Mouse (Mus musculus) MEL (cell line): ENCODE measurements around the gene Lrrc23. TPM values are rescaled to one million over a fixed set of nuclear protein-coding genes. Genes with fewer than 3 reads are reported as not detected.

Experiments used
- DNase-seq: peaks from one replicate; pipeline ENCODE4 v3.0.0; 2011; ENCODE audit warnings: low read depth, low spot score
- H3K27ac ChIP-seq: 2 replicates; pipeline ENCODE4 v1.5.1; 2012; ENCODE audit warnings: low read depth, mild to moderate bottlenecking, control low read depth, low read length, moderate library complexity; ENCODE audit not compliant: control insufficient read depth
- H3K27me3 ChIP-seq, 2 experiments: fragments of 150-350 bp in 1 of 2; sonication (generic) in 1 of 2; 2 replicates each; pipeline ENCODE4 v1.6.1; 2012; ENCODE audit warnings: low read length in 2 of 2, mild to moderate bottlenecking in 2 of 2, improper control_type of control experiment in 1 of 2, moderate library complexity in 1 of 2; ENCODE audit not compliant: insufficient read depth in 2 of 2, control insufficient read depth in 1 of 2
- H3K36me3 ChIP-seq, 2 experiments: 2 replicates each; pipeline ENCODE4 v1.6.1; 2012 to 2014; ENCODE audit warnings: low read length in 2 of 2, improper control_type of control experiment in 1 of 2, inconsistent platforms in 1 of 2, mild to moderate bottlenecking in 1 of 2; ENCODE audit not compliant: insufficient read depth in 2 of 2, control insufficient read depth in 1 of 2
- H3K4me1 ChIP-seq, 2 experiments: fragments of 150-350 bp in 1 of 2; sonication (generic) in 1 of 2; 2 replicates each; pipeline ENCODE4 v1.6.1; 2012; ENCODE audit warnings: low read length in 2 of 2, improper control_type of control experiment in 1 of 2, mild to moderate bottlenecking in 1 of 2; ENCODE audit not compliant: insufficient read depth in 2 of 2, control insufficient read depth in 1 of 2
- H3K4me3 ChIP-seq, 2 experiments: fragments of 150-350 bp in 1 of 2; sonication (generic) in 1 of 2; 2 replicates each; pipeline ENCODE4 v1.5.1; 2012; ENCODE audit warnings: low read depth in 2 of 2, low read length in 2 of 2, mild to moderate bottlenecking in 2 of 2, moderate library complexity in 2 of 2, control low read depth in 1 of 2, improper control_type of control experiment in 1 of 2; ENCODE audit not compliant: control insufficient read depth in 1 of 2, insufficient read depth in 1 of 2
- H3K79me2 ChIP-seq: 2 replicates; pipeline ENCODE4 v1.6.1; 2012; ENCODE audit warnings: mild to moderate bottlenecking, low read length, moderate library complexity; ENCODE audit not compliant: control insufficient read depth, poor library complexity, insufficient read depth
- H3K9ac ChIP-seq: 2 replicates; pipeline ENCODE4 v1.6.1; 2012; ENCODE audit warnings: low read depth, mild to moderate bottlenecking, control low read depth, low read length, moderate library complexity; ENCODE audit not compliant: control insufficient read depth, poor library complexity, severe bottlenecking
- H3K9me3 ChIP-seq: fragments of 150-350 bp; sonication (generic); replicated peaks from 2 replicates; pipeline ENCODE4 v1.6.1; 2012; ENCODE audit warnings: mild to moderate bottlenecking, low read length, improper control_type of control experiment, moderate library complexity; ENCODE audit not compliant: insufficient read depth
- CHD2 ChIP-seq: IDR thresholded peaks from 2 replicates; pipeline ENCODE4 v1.6.1; 2011; ENCODE audit warnings: low read length, improper control_type of control experiment
- CTCF ChIP-seq, 3 experiments: IDR thresholded peaks in 2 of 3; conservative IDR thresholded peaks in 1 of 3; 2 replicates each; pipeline ENCODE4 v1.5.1; 2011 to 2012; ENCODE audit warnings: low read length in 3 of 3, low read depth in 2 of 3, mild to moderate bottlenecking in 2 of 3, improper control_type of control experiment in 1 of 3, inconsistent platforms in 1 of 3, mixed read lengths in 1 of 3, moderate library complexity in 1 of 3; ENCODE audit not compliant: control insufficient read depth in 1 of 3, insufficient read depth in 1 of 3, poor library complexity in 1 of 3, severe bottlenecking in 1 of 3
- ETS1 ChIP-seq: IDR thresholded peaks from 2 replicates; pipeline ENCODE4 v1.6.1; 2012; ENCODE audit warnings: low read depth, mild to moderate bottlenecking, inconsistent platforms, low read length, improper control_type of control experiment, moderate library complexity
- GATA1 ChIP-seq: IDR thresholded peaks from 2 replicates; pipeline ENCODE4 v1.6.1; 2011; ENCODE audit warnings: low read depth, low read length, improper control_type of control experiment
- HCFC1 ChIP-seq: IDR thresholded peaks from 2 replicates; pipeline ENCODE4 v1.6.1; 2012; ENCODE audit warnings: low read depth, mild to moderate bottlenecking, inconsistent platforms, low read length, improper control_type of control experiment, moderate library complexity
- JUND ChIP-seq: IDR thresholded peaks from 2 replicates; pipeline ENCODE4 v1.6.1; 2011; ENCODE audit warnings: low read depth, mild to moderate bottlenecking, improper control_type of control experiment, low read length
- KAT2A ChIP-seq: conservative IDR thresholded peaks from 2 replicates; pipeline ENCODE4 v1.6.1; 2012; ENCODE audit warnings: low read depth, low read length, improper control_type of control experiment, inconsistent platforms
- MAFK ChIP-seq: IDR thresholded peaks from 2 replicates; pipeline ENCODE4 v1.6.1; 2011; ENCODE audit warnings: low read depth, mild to moderate bottlenecking, low read length, improper control_type of control experiment, borderline replicate concordance
- MAX ChIP-seq: IDR thresholded peaks from 2 replicates; pipeline ENCODE4 v1.6.1; 2011; ENCODE audit warnings: low read length, improper control_type of control experiment
- MAZ ChIP-seq: IDR thresholded peaks from 2 replicates; pipeline ENCODE4 v1.6.1; 2012; ENCODE audit warnings: low read depth, mild to moderate bottlenecking, inconsistent platforms, low read length, improper control_type of control experiment
- MEF2A ChIP-seq: IDR thresholded peaks from 2 replicates; pipeline ENCODE4 v1.6.1; 2014; ENCODE audit warnings: low read depth, mild to moderate bottlenecking, inconsistent platforms, low read length, improper control_type of control experiment; ENCODE audit not compliant: poor library complexity, insufficient replicate concordance, severe bottlenecking; ENCODE audit errors: extremely low read depth
- MXI1 ChIP-seq: IDR thresholded peaks from 2 replicates; pipeline ENCODE4 v1.6.1; 2011; ENCODE audit warnings: mild to moderate bottlenecking, low read depth, low read length, improper control_type of control experiment
- MYB ChIP-seq: IDR thresholded peaks from 2 replicates; pipeline ENCODE4 v1.6.1; 2011; ENCODE audit warnings: mild to moderate bottlenecking, low read depth, low read length, improper control_type of control experiment
- MYC ChIP-seq: IDR thresholded peaks from 2 replicates; pipeline ENCODE4 v1.6.1; 2011; ENCODE audit warnings: low read depth, mild to moderate bottlenecking, low read length, improper control_type of control experiment, moderate library complexity
- NELFE ChIP-seq: IDR thresholded peaks from 2 replicates; pipeline ENCODE4 v1.6.1; 2011; ENCODE audit warnings: low read depth, low read length, improper control_type of control experiment
- NRF1 ChIP-seq: IDR thresholded peaks from 2 replicates; pipeline ENCODE4 v1.6.1; 2014; ENCODE audit warnings: low read depth, mild to moderate bottlenecking, inconsistent platforms, low read length, improper control_type of control experiment, moderate library complexity; ENCODE audit not compliant: poor library complexity, insufficient read depth, severe bottlenecking
- RAD21 ChIP-seq: IDR thresholded peaks from 2 replicates; pipeline ENCODE4 v1.6.1; 2011; ENCODE audit warnings: mild to moderate bottlenecking, low read depth, low read length, improper control_type of control experiment
- RCOR1 ChIP-seq: IDR thresholded peaks from 2 replicates; pipeline ENCODE4 v1.6.1; 2012; ENCODE audit warnings: low read depth, mild to moderate bottlenecking, inconsistent platforms, low read length, improper control_type of control experiment
- SIN3A ChIP-seq: IDR thresholded peaks from 2 replicates; pipeline ENCODE4 v1.6.1; 2012; ENCODE audit warnings: low read length, improper control_type of control experiment, inconsistent platforms
- SMC3 ChIP-seq: IDR thresholded peaks from 2 replicates; pipeline ENCODE4 v1.6.1; 2011; ENCODE audit warnings: low read depth, low read length, improper control_type of control experiment
- TAL1 ChIP-seq: IDR thresholded peaks from 2 replicates; pipeline ENCODE4 v1.6.1; 2012; ENCODE audit warnings: mild to moderate bottlenecking, inconsistent platforms, low read length, moderate library complexity, mixed read lengths
- TBP ChIP-seq: IDR thresholded peaks from 2 replicates; pipeline ENCODE4 v1.8.0; 2011; ENCODE audit warnings: low read depth, low read length, improper control_type of control experiment
- TCF12 ChIP-seq: IDR thresholded peaks from 2 replicates; pipeline ENCODE4 v1.6.1; 2014; ENCODE audit warnings: low read depth, mild to moderate bottlenecking, inconsistent platforms, low read length, improper control_type of control experiment, moderate library complexity
- UBTF ChIP-seq: IDR thresholded peaks from 2 replicates; pipeline ENCODE4 v1.6.1; 2012; ENCODE audit warnings: low read depth, mild to moderate bottlenecking, inconsistent platforms, low read length, improper control_type of control experiment, moderate library complexity, borderline replicate concordance; ENCODE audit not compliant: insufficient read depth
- ZC3H11A ChIP-seq: IDR thresholded peaks from 2 replicates; pipeline ENCODE4 v1.6.1; 2012; ENCODE audit warnings: low read depth, mild to moderate bottlenecking, inconsistent platforms, low read length, improper control_type of control experiment
- ZKSCAN1 ChIP-seq: IDR thresholded peaks from 2 replicates; pipeline ENCODE4 v1.6.1; 2012; ENCODE audit warnings: low read depth, mild to moderate bottlenecking, inconsistent platforms, low read length, improper control_type of control experiment, moderate library complexity
- ZNF384 ChIP-seq: IDR thresholded peaks from 2 replicates; pipeline ENCODE4 v1.6.1; 2012; ENCODE audit warnings: low read depth, mild to moderate bottlenecking, inconsistent platforms, low read length, improper control_type of control experiment
- polyA plus RNA-seq, 2 experiments: library from polyadenylated mRNA; stranded (reverse) in 1 of 2; unstranded in 1 of 2; fragments of >175 nt in 1 of 2; fragments of >200 nt in 1 of 2; gene quantifications; 2 replicates each; pipeline versions ENCODE4 v1.2.1 to v1.2.4; 2012; ENCODE audit warnings: low replicate concordance in 2 of 2, low read depth in 1 of 2; ENCODE audit not compliant: insufficient read length in 2 of 2, insufficient read depth in 1 of 2, missing spikeins in 1 of 2
- total RNA-seq: library from RNA; depleted of rRNA; stranded (reverse); fragments of 300-350 nt; gene quantifications from 2 replicates; pipeline ENCODE4 v1.2.3, GENCODE M21; 2012

Lrrc23 gene
- total and polyA plus RNA-seq, 3 experiments: 0.11 TPM; not detected in 2

GRCm38 (mm10) chr6:124740888-124741761, 38.4 kb downstream of the Lrrc23 start, which contains the start of gene Grcc10 (continued):
- no peak for TF ChIP-seq MYB
- TF ChIP-seq MAFK: no peak
- TF ChIP-seq ZKSCAN1: peak; percentile 67; the same call in 1 of the 2 replicates
- TF ChIP-seq MYC: peak; percentile 67; the same call in 1 of the 2 replicates
- peak; percentile 38 for TF ChIP-seq TCF12

GRCm38 (mm10) chr6:124740211-124740887, 39.2 kb downstream of the Lrrc23 start:
- TF ChIP-seq SIN3A (peak; percentile 66), MAX (peak; percentile 15; the same call in 1 of the 2 replicates), JUND (no peak), ZC3H11A (peak; percentile 88), HCFC1 (peak; percentile 51; the same call in 1 of the 2 replicates), SMC3 (peak; percentile 91), TBP (0 out of 2 replicates have a peak, but pooled peaks have one; percentile 28), CTCF (IDR thresholded peaks at IDR 0.05 in 2 of 3, conservative IDR thresholded peaks at IDR 0.05 in 1 of 3; ENCODE audit: control insufficient read depth in 1 of 3, insufficient read depth in 1 of 3, low read depth in 2 of 3, low read length in 3 of 3, poor library complexity in 1 of 3, severe bottlenecking in 1 of 3) (peak; percentile 43 to 87 (median 70); a peak in 5 of 6 replicates), NELFE (no peak), UBTF (no peak), TAL1 (peak; percentile 65), CHD2 (no peak), MAZ (peak; percentile 92), MYC (0 out of 2 replicates have a peak, but pooled peaks have one; percentile 49), RCOR1 (no peak), ZNF384 (no peak), MXI1 (peak; percentile 62; the same call in 1 of the 2 replicates), GATA1 (no peak), KAT2A (no peak), MEF2A (no peak), ETS1 (peak; percentile 23; the same call in 1 of the 2 replicates), NRF1 (peak; percentile 29; the same call in 1 of the 2 replicates), RAD21 (peak; percentile 87)
- DNase-seq: peak; percentile 86
- Histone ChIP-seq H3K27me3 (no peaks in the 10 kb centered on the region), H3K4me1 (peaks cover 2 to 13% of the 10 kb centered on the region in 2 experiments; a peak in 3 of 4 replicates), H3K9me3 (no peaks in the 10 kb centered on the region), H3K27ac (peak overlapping the region; percentile 96), H3K9ac (peak overlapping the region; percentile 70), H3K79me2 (no peaks in the 10 kb centered on the region; the same call in 1 of the 2 replicates), H3K36me3 (peaks cover 0 to 12% of the 10 kb centered on the region in 2 experiments; a peak in 2 of 4 replicates), H3K4me3 (peak overlapping the region; percentile 28 to 68)
